Mouse (Mus musculus) CH12.LX (cell line): ENCODE results near the gene Xylt1.

Source experiments
- BHLHE40 ChIP-seq: IDR thresholded peaks from 2 replicates; pipeline ENCODE4 v1.6.1; 2011; ENCODE audit warnings: mild to moderate bottlenecking, low read depth, low read length, improper control_type of control experiment
- CHD2 ChIP-seq: IDR thresholded peaks from 2 replicates; pipeline ENCODE4 v1.6.1; 2011; ENCODE audit warnings: low read length, improper control_type of control experiment
- CTCF ChIP-seq, 2 experiments: IDR thresholded peaks in 1 of 2; conservative IDR thresholded peaks in 1 of 2; 2 replicates each; pipeline ENCODE4 v1.5.1; 2011 to 2012; ENCODE audit warnings: low read depth in 2 of 2, low read length in 2 of 2, improper control_type of control experiment in 1 of 2, inconsistent platforms in 1 of 2, mild to moderate bottlenecking in 1 of 2, moderate library complexity in 1 of 2
- ETS1 ChIP-seq: conservative IDR thresholded peaks from 2 replicates; pipeline ENCODE4 v1.6.1; 2012; ENCODE audit warnings: low read depth, mild to moderate bottlenecking, inconsistent platforms, low read length, improper control_type of control experiment, moderate library complexity
- NRF1 ChIP-seq: IDR thresholded peaks from 2 replicates; pipeline ENCODE4 v1.6.1; 2014; ENCODE audit warnings: low read depth, mild to moderate bottlenecking, inconsistent platforms, low read length, improper control_type of control experiment, moderate library complexity
- POLR2A ChIP-seq: IDR thresholded peaks from 2 replicates; pipeline ENCODE4 v1.6.1; 2011; ENCODE audit warnings: low read depth, mild to moderate bottlenecking, improper control_type of control experiment, low read length

GRCm38 (mm10) chr7:117433641-117434040 lies 52.9 kb downstream of the Xylt1 start:
- TF ChIP-seq CTCF (conservative IDR thresholded peaks at IDR 0.05 in 1 of 2, IDR thresholded peaks at IDR 0.05 in 1 of 2; ENCODE audit: low read depth in 2 of 2, low read length in 2 of 2) (no peak), ETS1 (peak; percentile 57), CHD2 (no peak), BHLHE40 (peak; percentile 58), NRF1 (no peak), POLR2A (no peak)
